Mouse (Mus musculus) hindlimb bud, embryonic 11.5 days (tissue): ENCODE data around the gene Endov.

Experiments
- DNase-seq: peaks from one replicate; pipeline ENCODE4 v3.0.0-alpha.2; 2012; ENCODE audit warnings: low read depth, low spot score; ENCODE audit errors: extremely low spot score

The Endov gene

DNA sequence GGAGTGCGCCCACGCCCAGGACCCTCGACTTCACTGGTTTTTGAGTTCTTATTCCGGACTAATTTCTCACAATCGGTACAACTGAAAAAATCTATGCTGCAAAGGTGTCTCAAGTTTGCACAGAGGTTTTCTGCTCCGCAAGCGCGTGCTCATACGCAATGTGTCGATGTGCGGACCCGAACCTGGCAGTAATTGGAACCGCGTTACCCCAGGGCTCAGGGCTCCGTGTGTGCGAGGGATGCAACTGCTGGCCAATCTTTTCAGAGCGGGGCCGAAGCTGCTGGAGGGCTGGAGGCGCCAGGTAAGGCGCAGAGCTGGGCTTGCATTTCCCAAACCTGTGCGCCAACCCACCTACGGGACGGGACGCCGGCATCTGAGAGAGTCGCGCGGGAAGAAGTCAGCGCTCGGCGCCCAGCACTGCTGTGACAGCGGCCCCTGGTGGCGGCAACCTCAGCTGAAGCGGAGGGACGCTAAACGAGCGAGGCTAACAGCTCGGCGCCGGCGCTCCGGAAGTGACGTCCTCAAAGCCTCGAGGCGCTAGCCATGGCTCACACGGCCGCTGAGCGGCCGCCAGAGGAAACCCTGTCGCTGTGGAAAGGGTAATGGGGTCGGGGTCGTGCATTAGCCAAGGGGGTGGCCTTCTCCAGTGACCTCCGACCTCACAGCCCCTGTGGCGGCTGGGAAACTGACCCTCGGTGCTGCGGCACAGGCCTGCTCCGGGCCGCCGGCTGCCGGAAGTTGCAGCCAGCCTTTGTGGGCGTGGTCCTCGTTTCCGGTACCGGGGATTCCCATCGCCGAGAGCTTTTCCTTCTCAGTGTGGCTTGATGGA is at the start of gene Endov:
Gene Endov, plus strand, starts transcription at position 487 of the 829 bp plus-strand sequence.
- peak; percentile 81 for DNase-seq

DNA sequence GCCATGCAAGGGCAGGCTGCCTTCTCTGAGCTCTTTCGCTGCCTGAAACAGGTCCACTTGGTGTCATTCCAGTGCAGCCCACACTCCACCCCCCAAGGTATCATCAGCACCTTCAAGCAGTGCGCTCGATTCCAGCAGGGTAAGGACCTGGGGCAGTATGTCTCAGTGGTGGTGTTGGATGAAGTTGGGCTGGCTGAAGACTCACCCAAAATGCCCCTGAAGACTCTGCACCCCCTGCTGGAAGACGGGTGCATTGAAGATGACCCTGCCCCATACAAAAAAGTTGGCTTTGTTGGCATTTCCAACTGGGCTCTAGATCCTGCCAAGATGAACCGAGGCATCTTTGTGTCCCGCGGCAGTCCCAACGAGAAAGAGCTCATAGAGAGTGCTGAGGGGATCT is 48.9 kb upstream of the Endov start:
- DNase-seq, result no peak

DNA sequence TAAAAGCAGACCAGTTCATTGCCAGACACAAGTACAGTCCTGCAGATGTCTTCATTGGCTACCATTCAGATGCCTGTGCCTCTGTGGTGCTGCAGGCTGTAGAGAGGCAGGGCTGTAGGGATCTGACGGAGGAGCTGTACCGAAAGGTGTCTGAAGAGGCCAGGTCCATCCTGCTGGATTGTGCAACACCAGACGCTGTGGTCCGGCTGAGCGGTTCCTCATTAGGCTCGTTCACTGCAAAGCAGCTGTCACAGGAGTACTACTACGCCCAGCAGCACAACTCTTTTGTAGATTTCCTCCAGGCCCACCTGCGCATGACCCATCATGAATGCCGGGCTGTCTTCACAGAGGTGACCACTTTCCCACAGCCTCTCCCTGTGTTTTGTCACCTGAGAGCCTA is 47.7 kb upstream of the Endov start:
- DNase-seq, result no peak

DNA sequence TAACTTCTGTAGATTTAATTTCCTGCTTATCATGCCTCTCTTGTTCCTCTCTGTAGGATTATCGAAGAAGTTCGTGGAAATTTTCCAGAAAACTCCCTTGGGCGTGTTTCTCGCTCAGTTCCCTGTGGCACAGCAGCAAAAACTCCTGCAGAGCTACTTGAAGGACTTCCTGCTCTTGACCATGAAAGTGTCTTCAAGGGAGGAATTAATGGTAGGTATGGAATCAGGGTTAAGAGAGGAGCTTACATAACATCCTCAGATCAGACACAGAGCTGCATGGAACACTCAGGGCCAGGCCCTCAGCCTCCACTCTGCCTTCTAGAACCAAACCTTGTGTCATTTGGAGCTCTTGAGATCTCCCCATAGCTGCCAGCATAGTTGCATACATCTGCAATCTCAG is 35.0 kb upstream of the Endov start:
- no peak for DNase-seq

DNA sequence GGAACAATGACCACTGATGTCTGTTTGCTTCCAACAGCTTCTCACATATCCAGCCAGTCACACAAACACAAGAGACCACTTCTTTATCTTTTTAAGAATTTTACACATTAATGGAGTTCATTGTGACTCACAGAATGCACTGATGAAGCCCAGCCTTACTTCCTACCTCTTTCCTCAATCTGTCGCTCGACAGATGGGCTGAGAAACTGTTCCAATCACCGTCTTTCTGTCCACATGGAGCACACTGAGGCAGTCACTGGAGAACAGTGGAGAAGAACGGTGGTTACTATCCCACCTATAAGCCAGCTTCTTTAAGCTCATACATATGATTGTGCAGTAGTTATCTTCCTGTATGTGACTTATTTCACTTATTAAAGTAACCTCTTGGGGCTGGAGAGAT is 13.3 kb upstream of the Endov start:
- DNase-seq, result no peak

DNA sequence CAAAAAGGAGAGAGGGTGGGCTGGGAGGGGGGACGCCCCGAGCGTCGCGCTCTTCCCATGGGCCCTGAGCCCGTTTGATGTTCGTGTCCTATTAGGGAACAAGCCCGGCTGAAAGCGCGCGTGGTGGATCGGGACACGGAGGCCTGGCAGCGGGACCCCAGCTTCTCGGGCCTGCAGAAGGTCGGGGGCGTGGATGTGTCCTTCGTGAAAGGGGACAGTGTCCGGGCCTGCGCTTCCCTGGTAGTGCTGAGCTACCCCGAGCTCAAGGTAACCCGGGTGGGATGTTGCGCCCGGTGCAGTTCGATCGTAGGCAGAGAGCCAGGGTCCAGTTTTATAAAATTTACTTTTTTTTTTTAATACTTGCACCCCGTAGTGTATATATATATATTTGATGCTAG is 542 bp downstream of the Endov start:
- DNase-seq, result no peak

DNA sequence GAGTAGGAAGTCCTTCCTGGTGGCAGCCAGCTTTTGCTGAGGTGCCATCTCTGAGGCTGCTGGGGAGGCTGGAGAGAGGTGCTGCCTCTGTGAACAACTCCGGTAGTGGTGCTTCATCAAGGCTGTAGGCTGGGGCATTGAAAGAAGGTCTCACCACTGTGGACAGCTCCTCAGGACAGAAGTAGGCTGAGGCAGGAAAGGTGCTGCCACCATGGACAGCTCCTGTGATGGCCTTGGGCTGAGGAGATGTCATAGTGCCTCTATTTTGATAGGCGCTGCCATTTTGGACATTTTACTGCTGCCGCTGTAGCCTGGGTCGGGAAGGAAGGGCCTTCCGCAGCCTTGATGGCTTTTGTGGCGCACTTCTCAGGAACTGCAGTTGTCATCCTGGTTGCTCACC is 1.7 kb downstream of the Endov start:
- DNase-seq, result no peak

DNA sequence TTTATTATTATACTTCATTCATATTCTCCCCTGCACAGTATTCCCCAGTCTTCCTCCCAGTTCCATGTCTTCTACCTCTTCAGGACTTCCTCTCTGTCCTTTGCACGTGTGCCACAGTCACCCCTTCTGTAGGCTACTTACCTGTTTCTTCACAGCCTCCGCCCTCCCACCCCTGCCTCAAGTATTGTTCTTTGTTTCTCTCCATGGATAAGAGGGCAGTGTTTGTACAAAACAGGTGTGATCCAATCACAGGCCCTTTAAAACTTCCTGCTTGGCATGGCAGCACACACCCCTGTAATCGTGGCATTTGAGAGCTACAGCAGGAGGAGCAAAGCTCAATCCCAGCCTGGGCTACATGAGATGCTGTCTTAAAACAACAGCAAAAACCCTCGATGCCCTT is 2.4 kb downstream of the Endov start:
- no peak for DNase-seq

DNA sequence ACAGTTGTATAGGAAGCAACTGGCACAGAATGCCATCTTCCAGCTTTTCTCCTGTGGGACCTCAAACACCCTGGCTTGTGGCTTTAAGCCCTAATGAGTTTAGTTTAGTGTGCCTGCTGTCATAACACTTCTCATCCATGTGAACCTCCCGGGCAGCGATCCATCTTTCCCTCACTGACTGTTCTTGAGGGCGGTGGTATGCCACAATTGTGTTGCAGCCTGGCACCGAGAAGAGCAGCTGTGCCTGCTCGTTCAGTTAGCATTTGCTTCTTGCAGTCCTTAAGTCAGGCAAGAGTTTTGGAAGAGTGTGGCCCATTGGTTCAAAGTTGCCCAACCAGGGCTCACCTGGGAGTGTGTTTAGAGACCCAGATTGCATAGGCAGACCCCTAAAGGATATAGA is 5.0 kb downstream of the Endov start:
- DNase-seq, result no peak

DNA sequence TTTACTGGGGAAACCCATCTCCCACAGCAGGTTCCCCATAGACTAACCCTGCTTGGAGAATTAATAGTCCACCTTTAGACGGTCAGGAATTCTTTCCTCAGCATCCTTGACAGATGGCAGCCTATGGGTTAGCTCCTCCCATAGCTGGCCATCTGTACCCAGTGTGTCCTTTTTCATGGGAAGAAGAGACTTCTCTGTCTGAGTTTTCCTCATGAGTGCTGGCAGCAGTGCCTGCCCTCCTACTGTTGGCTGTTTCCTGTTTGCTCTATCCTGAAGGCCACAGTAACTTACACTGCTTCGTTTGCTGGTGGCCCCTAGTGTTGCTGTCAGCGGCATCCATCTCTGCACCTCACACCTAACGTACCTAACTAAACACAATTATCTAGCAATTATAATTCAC is 6.3 kb downstream of the Endov start:
- no peak for DNase-seq

DNA sequence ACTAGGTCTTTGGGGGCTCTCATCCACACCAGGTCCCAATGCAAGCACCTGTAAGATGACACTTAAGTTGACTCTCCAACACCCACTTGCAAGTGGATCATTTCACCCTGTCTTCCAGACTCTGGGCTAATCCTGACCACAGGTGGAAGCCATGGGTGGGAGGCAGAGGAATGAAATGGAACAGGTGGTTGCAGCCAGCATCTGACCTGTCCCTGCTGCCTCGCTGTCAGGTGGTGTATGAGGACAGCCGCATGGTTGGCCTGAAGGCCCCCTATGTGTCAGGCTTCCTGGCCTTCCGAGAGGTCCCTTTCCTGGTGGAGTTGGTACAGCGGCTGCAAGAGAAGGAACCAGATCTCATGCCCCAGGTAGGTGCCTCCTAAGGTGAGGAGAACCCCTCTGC is 8.2 kb downstream of the Endov start:
- DNase-seq, result no peak

DNA sequence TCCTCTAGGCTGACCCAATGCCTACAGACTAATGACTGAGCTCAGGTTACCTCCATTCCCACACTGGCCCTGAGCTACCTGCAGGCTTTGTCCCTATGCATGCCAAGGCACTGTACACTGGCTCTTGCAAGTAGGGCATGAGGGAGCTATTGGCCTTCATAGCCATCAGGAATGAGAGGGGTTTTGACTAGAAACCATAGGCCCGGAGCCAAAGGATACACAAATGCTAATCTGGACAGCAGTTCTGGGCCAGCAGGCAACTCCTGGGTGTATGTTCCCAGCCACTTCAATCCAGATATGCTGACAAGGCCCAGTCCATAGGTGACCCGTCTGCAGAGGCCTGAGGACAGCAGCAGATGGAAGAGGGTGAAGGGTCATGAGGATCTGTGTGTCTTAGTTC is 8.9 kb downstream of the Endov start:
- no peak for DNase-seq

DNA sequence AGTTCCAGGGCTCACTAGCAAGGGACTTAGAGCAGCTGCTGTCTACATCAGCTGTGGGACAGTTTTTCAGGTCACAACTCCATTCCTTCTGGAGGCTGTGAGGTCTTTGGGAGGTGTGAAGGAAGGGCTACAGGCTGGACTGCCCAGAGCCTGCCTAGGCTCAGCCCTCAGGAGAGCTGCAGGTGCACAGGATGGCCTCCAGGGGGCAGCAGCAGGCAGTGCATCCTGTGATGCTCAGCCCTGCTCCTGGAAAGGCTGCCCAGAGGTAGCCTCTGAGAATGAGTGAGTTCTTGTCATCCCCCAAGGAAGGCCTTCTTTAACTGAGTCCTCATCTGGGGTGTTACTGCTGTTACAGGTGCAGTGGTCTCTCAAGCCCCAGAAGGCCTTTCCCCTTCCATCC is 12.5 kb downstream of the Endov start:
- DNase-seq, result no peak

DNA sequence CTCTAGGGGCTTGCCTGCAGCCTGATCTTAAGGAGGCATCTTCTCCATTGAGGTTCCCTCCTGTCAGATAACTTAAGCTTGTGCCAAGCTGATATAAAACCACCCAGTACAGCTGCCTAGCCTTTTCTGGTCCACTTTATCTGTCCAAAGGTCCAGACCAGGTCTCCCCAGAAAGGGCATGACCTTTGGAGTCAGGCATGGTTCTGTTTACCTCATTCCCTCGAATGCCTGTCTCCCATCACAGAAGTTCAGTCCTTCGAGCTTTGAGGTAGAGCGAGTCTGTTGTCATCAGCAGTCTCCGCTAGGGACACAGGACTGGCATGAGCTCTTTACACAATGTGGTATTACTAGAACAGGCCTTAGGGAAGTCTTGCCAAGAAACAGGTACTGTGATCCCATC is 15.2 kb downstream of the Endov start:
- DNase-seq, result no peak

DNA sequence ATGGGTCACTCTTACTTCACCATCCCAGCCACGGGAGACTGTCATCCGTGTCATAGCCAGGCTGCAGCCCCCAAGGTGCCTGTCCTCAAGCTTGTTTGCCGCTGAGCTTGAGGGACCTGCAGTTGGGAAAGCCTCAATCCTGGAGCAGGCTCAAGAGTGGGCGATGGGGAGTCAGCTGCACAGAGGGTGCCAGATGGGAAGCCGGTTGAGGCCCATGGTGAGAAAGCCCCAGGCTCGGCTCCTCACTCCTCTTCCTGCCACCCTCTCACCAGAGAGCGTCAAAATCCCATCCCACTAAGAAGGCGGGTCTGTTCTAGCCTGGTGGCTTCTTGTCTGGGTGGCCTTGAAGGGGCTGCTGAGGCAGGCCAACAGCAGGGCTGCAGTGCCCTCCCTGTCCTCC is 16.6 kb downstream of the Endov start:
- DNase-seq, result no peak

DNA sequence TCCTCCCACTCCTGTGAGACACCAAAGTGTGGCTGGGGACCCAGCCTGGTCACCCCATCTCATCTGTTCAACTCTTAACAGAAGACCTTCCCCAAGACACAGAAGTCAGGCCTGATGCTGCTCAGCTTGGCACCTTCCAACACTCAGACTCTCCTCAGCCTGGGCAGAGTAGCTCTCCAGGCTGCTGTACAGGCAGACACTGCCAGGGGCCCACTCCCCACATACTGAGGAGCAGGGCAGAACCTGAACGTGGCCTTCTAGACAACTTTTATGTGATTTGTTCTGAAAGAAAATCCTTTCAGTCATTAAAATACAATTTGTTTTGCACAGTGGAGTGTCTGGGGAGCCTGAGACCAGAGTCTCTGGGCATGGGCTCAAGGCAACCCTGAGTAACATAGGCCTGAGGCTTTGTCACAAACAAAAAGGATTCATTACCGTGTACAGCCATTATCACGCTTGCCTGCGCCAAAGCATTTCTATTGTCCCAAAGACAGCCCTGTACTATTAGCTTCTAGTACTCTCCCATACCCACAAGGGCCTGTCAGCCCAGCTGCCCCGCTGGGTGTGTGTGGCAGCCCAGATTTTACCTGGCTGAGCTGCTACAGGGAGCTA is 18.1 kb downstream of the Endov start:
- DNase-seq, result no peak

DNA sequence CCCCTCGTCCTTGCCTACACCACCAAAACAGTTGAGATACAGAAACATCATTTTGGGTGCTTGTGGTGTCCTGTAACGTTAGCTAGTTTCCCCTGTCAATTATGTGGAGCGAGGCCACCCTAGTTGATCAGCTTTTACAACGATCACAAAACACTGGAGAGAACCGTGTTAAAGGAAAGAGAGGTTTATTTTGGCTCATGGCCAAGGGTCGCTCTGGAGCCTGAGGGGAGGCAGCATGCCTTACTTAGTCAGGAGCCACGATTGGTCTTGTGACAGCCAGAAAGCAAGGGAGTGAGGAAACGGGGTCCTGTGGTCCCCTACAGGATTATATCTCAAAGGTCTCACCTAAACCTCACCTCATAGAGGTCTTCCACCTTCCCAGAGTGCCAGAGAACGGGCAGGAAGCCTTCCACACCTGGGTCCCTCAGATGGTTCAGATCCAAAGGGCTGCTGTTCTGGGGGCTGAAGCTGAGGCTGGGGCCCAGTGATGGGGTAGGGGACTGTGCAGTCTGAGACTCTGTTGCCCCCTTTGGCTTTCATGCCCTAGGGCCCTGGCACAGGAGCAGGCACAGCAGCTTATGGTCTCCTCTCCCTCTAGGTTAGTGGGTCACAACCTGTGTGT is 22.0 kb downstream of the Endov start:
- no peak for DNase-seq

DNA sequence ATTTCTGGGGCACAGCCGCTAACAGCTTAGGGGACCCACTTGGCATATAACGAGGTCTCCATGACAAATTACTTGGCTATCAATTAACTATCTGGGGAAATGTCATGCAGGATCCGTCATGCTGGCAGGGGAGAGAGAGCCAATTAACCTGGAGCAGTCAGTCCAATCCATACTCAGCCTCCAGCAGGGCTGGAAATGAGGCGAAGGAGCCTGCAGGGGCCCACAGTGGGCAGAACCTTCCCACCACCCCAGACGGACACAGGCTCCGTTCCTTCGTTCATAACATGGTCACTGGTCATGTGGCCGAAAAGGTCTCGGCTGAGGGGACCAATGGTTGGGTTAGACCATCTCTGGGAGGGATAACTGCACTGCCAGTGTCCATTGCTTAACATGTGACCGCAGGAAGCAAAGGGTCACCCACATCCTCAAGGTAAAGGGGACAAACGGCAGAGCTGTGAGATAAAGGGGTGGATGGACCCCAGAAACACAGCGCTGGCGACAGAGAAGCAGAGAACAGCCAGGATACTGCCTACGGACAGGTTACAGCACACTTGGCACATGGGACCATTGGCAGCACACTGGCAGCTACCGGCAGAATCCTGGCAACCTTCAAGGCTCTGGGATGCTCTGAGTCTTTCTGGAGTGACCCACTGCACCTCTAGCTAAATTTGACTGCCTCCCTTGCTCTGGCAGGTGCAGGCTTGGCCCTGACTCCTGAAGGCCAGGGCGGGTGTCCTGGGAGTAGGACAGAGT is 23.1 kb downstream of the Endov start:
- DNase-seq, result no peak

DNA sequence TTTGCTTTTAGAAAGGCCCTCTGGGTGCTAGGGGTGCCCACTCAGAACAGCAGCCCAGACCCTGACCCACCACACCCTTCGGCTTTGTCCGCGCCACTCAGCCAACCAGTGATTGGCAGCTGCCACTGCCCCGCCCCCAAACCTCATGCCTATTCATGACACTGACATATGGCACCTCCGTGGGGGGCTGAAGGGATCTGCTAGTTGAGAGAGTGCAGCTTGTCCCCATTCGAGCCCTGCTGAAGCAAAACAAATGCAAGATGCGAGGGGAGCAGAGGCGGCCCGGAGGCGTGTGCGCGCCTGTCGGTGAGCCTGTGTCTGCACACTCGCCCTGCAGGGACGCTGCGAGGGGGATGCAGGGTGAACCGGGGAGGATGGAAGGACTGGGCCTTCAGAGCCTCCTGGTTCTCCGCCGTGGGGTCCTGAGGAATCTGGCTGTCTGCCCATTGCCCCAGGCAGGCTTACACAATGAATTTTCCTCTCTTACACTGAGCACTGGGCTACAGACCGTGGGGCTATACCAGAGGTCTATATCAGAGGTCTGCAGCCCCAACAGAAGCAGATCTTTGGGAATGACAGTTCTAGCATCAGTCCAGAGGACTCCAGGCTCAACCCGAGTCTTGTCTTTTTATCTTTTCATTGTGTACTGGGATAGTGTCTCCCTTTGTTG is 24.0 kb downstream of the Endov start:
- no peak for DNase-seq

DNA sequence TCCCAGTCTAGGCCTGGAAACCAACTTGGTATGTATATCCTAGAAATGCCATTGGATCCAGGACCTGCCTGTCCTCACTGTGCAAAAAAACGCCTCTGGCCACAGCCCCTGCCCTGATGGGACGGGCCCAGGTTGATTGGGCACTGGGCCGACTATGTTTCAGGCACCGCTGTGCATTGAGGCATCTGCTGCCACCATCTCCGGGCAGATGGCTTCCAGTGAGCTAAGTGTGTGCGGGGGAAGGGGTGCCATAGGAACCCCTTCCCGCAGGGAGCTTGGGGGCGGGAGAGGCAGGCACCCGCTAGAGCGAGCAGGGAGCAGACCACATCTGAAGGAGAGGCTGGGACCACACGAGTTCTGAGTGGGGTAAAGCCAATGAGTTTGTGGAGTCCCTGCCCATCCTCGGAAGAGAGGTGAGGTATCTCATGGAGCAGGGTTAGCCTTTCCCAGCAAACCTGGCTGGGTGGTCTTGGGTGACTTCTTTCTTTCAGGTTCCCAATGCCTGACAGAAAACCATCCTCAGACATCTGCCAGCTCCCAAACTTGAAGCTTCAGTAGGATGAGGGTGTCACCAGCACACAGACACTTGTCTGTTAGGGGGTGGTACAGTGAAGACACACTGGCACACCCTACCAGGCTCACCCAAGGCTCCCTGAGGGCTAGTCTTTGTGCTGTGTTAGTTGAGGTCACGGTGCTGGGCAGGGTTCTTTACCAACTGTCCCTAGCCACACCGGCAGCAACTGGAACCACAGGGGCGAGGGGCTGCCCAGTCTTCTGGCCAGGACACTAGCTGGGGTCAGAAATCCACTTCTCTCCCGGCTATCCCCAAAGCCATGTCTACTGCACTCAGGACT is 24.9 kb downstream of the Endov start:
- no peak for DNase-seq
